Mouse (Mus musculus) embryo, embryonic 10 days (tissue): ENCODE results near the gene Arcn1.

Experiments used
- DNase-seq: peaks from one replicate; pipeline ENCODE4 v3.0.0-alpha.2; 2015; ENCODE audit warnings: low spot score

Arcn1 gene

GRCm38 (mm10) chr9:44740663-44741192 lies 26.9 kb downstream of the Arcn1 start:
- DNase-seq = no peak

GRCm38 (mm10) chr9:44737240-44737949 lies 30.2 kb downstream of the Arcn1 start:
- peak; percentile 65 for DNase-seq

- DNase-seq = no peak
Measured at GRCm38 (mm10) chr9:44736301-44736700, 31.3 kb downstream of the Arcn1 start.

GRCm38 (mm10) chr9:44735886-44736285 lies 31.8 kb downstream of the Arcn1 start:
- no peak for DNase-seq

GRCm38 (mm10) chr9:44734524-44735494 lies 32.8 kb downstream of the Arcn1 start, which contains the start of gene Phldb1:
Gene Phldb1, minus strand, starts transcription at chr9:44735198.
- DNase-seq = peak; percentile 72

- no peak for DNase-seq
Measured at GRCm38 (mm10) chr9:44733671-44734523, 33.7 kb downstream of the Arcn1 start.

GRCm38 (mm10) chr9:44732921-44733530 lies 34.6 kb downstream of the Arcn1 start:
- no peak for DNase-seq

- no peak for DNase-seq
Measured at GRCm38 (mm10) chr9:44732130-44732549, 35.5 kb downstream of the Arcn1 start.

- DNase-seq = no peak
Measured at GRCm38 (mm10) chr9:44727441-44727840, 40.2 kb downstream of the Arcn1 start.

GRCm38 (mm10) chr9:44726431-44727146 lies 41.1 kb downstream of the Arcn1 start:
- DNase-seq = no peak

- DNase-seq = no peak
Measured at GRCm38 (mm10) chr9:44724665-44725064, 43.0 kb downstream of the Arcn1 start.

GRCm38 (mm10) chr9:44724223-44724622 lies 43.4 kb downstream of the Arcn1 start:
- DNase-seq = no peak

- DNase-seq = no peak
Measured at GRCm38 (mm10) chr9:44723521-44724041, 44.1 kb downstream of the Arcn1 start.

GRCm38 (mm10) chr9:44723008-44723407 lies 44.6 kb downstream of the Arcn1 start:
- no peak for DNase-seq

- no peak for DNase-seq
Measured at GRCm38 (mm10) chr9:44722575-44722974, 45.1 kb downstream of the Arcn1 start.

- no peak for DNase-seq
Measured at GRCm38 (mm10) chr9:44721877-44722186, 45.8 kb downstream of the Arcn1 start.

- peak; percentile 88 for DNase-seq
Measured at GRCm38 (mm10) chr9:44721154-44721876, 46.3 kb downstream of the Arcn1 start.

GRCm38 (mm10) chr9:44720358-44721153 lies 47.1 kb downstream of the Arcn1 start:
- DNase-seq = peak; percentile 41
